In the genomic region with DNA sequence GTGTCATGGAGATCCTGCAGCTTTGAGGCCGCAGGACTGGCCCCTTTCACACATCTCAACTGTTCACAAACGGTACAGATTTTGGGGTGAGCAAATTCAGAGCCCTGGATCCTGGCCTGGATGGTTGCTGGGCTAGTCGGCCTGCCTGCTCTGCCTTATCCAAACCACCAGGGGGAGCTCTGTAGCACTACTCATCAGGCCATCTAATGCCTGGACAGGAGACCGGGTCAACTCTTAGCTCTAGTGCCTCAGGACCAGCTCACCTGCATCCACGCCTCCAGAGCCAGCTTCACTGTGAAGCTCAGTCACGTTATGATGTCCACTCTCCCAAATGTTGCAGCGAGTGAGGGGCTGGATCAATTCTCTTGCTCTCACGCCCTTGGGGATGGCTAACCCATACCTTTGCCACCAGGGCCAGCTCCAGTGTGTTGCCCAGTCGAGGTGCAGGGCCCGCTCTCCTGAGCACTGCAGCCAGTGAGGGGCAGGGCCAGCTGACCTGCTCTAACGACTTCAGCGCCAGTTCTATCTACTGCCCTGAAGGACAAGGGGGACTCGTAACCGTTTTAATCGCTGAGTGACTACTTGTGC, we compare ENCODE assay signal across 8 mouse cellular contexts.
DNase-seq lines count a peak whose midpoint lies in the region; ATAC-seq lines count a peak whose summit lies in the region.

No protein-coding gene starts in this region.

- H3K4me2 ChIP-seq in kidney, embryonic 14.5 days (replicated peaks; ENCODE audit: low read depth, low read length): no peak overlapping the region
- no peak overlapping the region for H3K4me2 ChIP-seq in liver, embryonic 11.5 days
- no peak overlapping the region for H3K4me2 ChIP-seq in neural tube, embryonic 13.5 days

- no peaks in the 10 kb centered on the region for H3K36me3 ChIP-seq in kidney, embryonic 14.5 days (ENCODE audit: control insufficient read depth, insufficient read depth, low read length)
- H3K36me3 ChIP-seq in liver, embryonic 11.5 days (ENCODE audit: control insufficient read depth, insufficient read depth, low read length): no peaks in the 10 kb centered on the region
- no peaks in the 10 kb centered on the region for H3K36me3 ChIP-seq in neural tube, embryonic 13.5 days

- 57% methylated on average over 15 of the region's 15 CpGs for WGBS in kidney, embryonic 14.5 days
- WGBS in liver, embryonic 11.5 days: 54% methylated on average over 15 of the region's 15 CpGs
- WGBS in neural tube, embryonic 13.5 days: 61% methylated on average over 15 of the region's 15 CpGs

- no peaks in the 10 kb centered on the region for H3K4me1 ChIP-seq in kidney, embryonic 14.5 days (ENCODE audit: control insufficient read depth, insufficient read depth, low read length)
- H3K4me1 ChIP-seq in liver, embryonic 11.5 days (replicated peaks; ENCODE audit: control insufficient read depth, insufficient read depth, low read length): no peaks in the 10 kb centered on the region
- H3K4me1 ChIP-seq in neural tube, embryonic 13.5 days (replicated peaks): no peaks in the 10 kb centered on the region

- peak; percentile 37 for DNase-seq in CD4-positive helper T cell, adult 2 months (ENCODE audit: low read depth, low spot score)
- DNase-seq in adrenal gland, adult (ENCODE audit: inconsistent age in 2 of 2, low spot score in 1 of 2): peak; percentile 54 to 86
- peak; percentile 79 for DNase-seq in embryo, embryonic 10 days (ENCODE audit: low spot score)
- DNase-seq in liver, embryonic 11.5 days (ENCODE audit: low spot score): no peak
- peak; percentile 46 for DNase-seq in thymus, postnatal 14 days

- H3K9ac ChIP-seq in kidney, embryonic 14.5 days (ENCODE audit: low read depth, low read length): no peak overlapping the region
- no peak overlapping the region for H3K9ac ChIP-seq in liver, embryonic 11.5 days (ENCODE audit: low read depth, low read length)
- H3K9ac ChIP-seq in neural tube, embryonic 13.5 days: no peak overlapping the region

- peak; percentile 95 for ATAC-seq in granulocyte monocyte progenitor cell, adult 5-6 weeks (replicated peaks; ENCODE audit: poor library complexity, severe bottlenecking)
- peak; percentile 84; the same call in 1 of the 2 replicates for ATAC-seq in kidney, embryonic 14.5 days (ENCODE audit: low FRiP score, low TSS enrichment)
- peak; percentile 68 for ATAC-seq in liver, embryonic 11.5 days (replicated peaks; ENCODE audit: low FRiP score)
- peak; percentile 23; the same call in 1 of the 2 replicates for ATAC-seq in neural tube, embryonic 13.5 days (ENCODE audit: low read depth)

- H3K9me3 ChIP-seq in kidney, embryonic 14.5 days (ENCODE audit: control insufficient read depth, low read length): no peaks in the 10 kb centered on the region
- H3K9me3 ChIP-seq in liver, embryonic 11.5 days (ENCODE audit: control insufficient read depth, low read length): no peaks in the 10 kb centered on the region
- H3K9me3 ChIP-seq in neural tube, embryonic 13.5 days: no peaks in the 10 kb centered on the region

- H3K27me3 ChIP-seq in kidney, embryonic 14.5 days (ENCODE audit: control insufficient read depth, insufficient read depth, low read length): no peaks in the 10 kb centered on the region
- H3K27me3 ChIP-seq in liver, embryonic 11.5 days (replicated peaks; ENCODE audit: control insufficient read depth, insufficient read depth, low read length): no peaks in the 10 kb centered on the region
- no peaks in the 10 kb centered on the region for H3K27me3 ChIP-seq in neural tube, embryonic 13.5 days

- no peak overlapping the region for H3K27ac ChIP-seq in kidney, embryonic 14.5 days (ENCODE audit: low read depth, low read length)
- H3K27ac ChIP-seq in liver, embryonic 11.5 days (ENCODE audit: low read depth, low read length): no peak overlapping the region
- no peak overlapping the region for H3K27ac ChIP-seq in neural tube, embryonic 13.5 days (replicated peaks)

- H3K4me3 ChIP-seq in kidney, embryonic 14.5 days (ENCODE audit: low read length): no peak overlapping the region
- H3K4me3 ChIP-seq in liver, embryonic 11.5 days (ENCODE audit: low read depth, low read length): no peak overlapping the region
- H3K4me3 ChIP-seq in neural tube, embryonic 13.5 days: no peak overlapping the region

Comparison
In these comparisons a context has a peak if more than half of its experiments do, and no peak if none do; other contexts are left out.
1. ATAC-seq: peak in every context shown above with its lines; median percentile 95 in granulocyte monocyte progenitor cell, adult 5-6 weeks; 84 in kidney, embryonic 14.5 days; 68 in liver, embryonic 11.5 days; 23 in neural tube, embryonic 13.5 days.